Mouse (Mus musculus) MEL (cell line): ENCODE data around the gene Scd4.

Source experiments
- CTCF ChIP-seq, 3 experiments: IDR thresholded peaks in 2 of 3; conservative IDR thresholded peaks in 1 of 3; 2 replicates each; pipeline ENCODE4 v1.5.1; 2011 to 2012; ENCODE audit warnings: low read length in 3 of 3, low read depth in 2 of 3, mild to moderate bottlenecking in 2 of 3, improper control_type of control experiment in 1 of 3, inconsistent platforms in 1 of 3, mixed read lengths in 1 of 3, moderate library complexity in 1 of 3; ENCODE audit not compliant: control insufficient read depth in 1 of 3, insufficient read depth in 1 of 3, poor library complexity in 1 of 3, severe bottlenecking in 1 of 3
- ETS1 ChIP-seq: IDR thresholded peaks from 2 replicates; pipeline ENCODE4 v1.6.1; 2012; ENCODE audit warnings: low read depth, mild to moderate bottlenecking, inconsistent platforms, low read length, improper control_type of control experiment, moderate library complexity
- MAX ChIP-seq: IDR thresholded peaks from 2 replicates; pipeline ENCODE4 v1.6.1; 2011; ENCODE audit warnings: low read length, improper control_type of control experiment
- MEF2A ChIP-seq: IDR thresholded peaks from 2 replicates; pipeline ENCODE4 v1.6.1; 2014; ENCODE audit warnings: low read depth, mild to moderate bottlenecking, inconsistent platforms, low read length, improper control_type of control experiment; ENCODE audit not compliant: poor library complexity, insufficient replicate concordance, severe bottlenecking; ENCODE audit errors: extremely low read depth
- POLR2A ChIP-seq, 2 experiments: IDR thresholded peaks; 2 replicates each; pipeline ENCODE4 v1.6.1; 2011 to 2012; ENCODE audit warnings: low read length in 2 of 2, mild to moderate bottlenecking in 2 of 2, control low read depth in 1 of 2, improper control_type of control experiment in 1 of 2, low read depth in 1 of 2, moderate library complexity in 1 of 2; ENCODE audit not compliant: control insufficient read depth in 1 of 2, insufficient read depth in 1 of 2, poor library complexity in 1 of 2

- TF ChIP-seq POLR2A (IDR thresholded peaks at IDR 0.05; ENCODE audit: control insufficient read depth in 1 of 2, insufficient read depth in 1 of 2, low read depth in 1 of 2, low read length in 2 of 2, poor library complexity in 1 of 2) (no peak), MEF2A (no peak), ETS1 (no peak), CTCF (IDR thresholded peaks at IDR 0.05 in 2 of 3, conservative IDR thresholded peaks at IDR 0.05 in 1 of 3; ENCODE audit: control insufficient read depth in 1 of 3, insufficient read depth in 1 of 3, low read depth in 2 of 3, low read length in 3 of 3, poor library complexity in 1 of 3, severe bottlenecking in 1 of 3) (no peak), MAX (no peak)
These were observed 33.8 kb upstream of the Scd4 start for GRCm38 (mm10) chr19:44299078-44299477.
